Mouse (Mus musculus) cerebellum, adult 2 months (tissue): ENCODE results near the gene Zfp638.

Source experiments
- CTCF ChIP-seq: fragments of 200-500 bp; IDR thresholded peaks from 2 replicates; pipeline ENCODE4 v1.5.1; 2011; ENCODE audit warnings: low read depth, mild to moderate bottlenecking, control low read depth, low read length, moderate library complexity, borderline replicate concordance; ENCODE audit not compliant: insufficient read depth
- POLR2A ChIP-seq: fragments of 200-500 bp; IDR thresholded peaks from 2 replicates; pipeline ENCODE4 v1.6.1; 2011; ENCODE audit warnings: low read length, control low read depth, borderline replicate concordance; ENCODE audit not compliant: insufficient read depth

GRCm38 (mm10) chr6:83939492-83939891, 72.6 kb downstream of the Zfp638 start:
- TF ChIP-seq CTCF = no peak
- TF ChIP-seq POLR2A = no peak
